Mouse (Mus musculus) heart, postnatal 0 days (tissue): ENCODE measurements at regions not wholly inside any gene's neighbourhood (a gene's known extent, or its start where the extent isn't known, plus 50 kb on each side); places are given as distances from the start of the nearest gene placed in this dataset.
A peak's percentile ranks its signal among the peaks of the same experiment; 100 is the strongest.

Experiments
- ATAC-seq: fragments of 200-750 bp; cut with Nextera tagmentation; 2 replicates; pipeline ENCODE4 v1.8.0; 2017; ENCODE audit warnings: low read depth, moderate number of reproducible peaks, moderate library complexity; ENCODE audit not compliant: insufficient read depth
- DNase-seq: peaks from one replicate; pipeline ENCODE4 v3.0.0-alpha.2; 2016; ENCODE audit warnings: low spot score
- H3K27ac ChIP-seq: fragments of 300-500 bp; sonication (generic); 2 replicates; pipeline ENCODE4 v1.5.1; 2014; ENCODE audit warnings: low read depth, mild to moderate bottlenecking
- H3K27me3 ChIP-seq: fragments of 300-500 bp; sonication (generic); 2 replicates; pipeline ENCODE4 v1.6.1; 2014; ENCODE audit warnings: low read length, mixed read lengths; ENCODE audit not compliant: control insufficient read depth, insufficient read depth
- H3K36me3 ChIP-seq: fragments of 300-500 bp; sonication (generic); replicated peaks from 2 replicates; pipeline ENCODE4 v1.6.1; 2014; ENCODE audit warnings: low read length, mixed read lengths; ENCODE audit not compliant: control insufficient read depth, insufficient read depth
- H3K4me1 ChIP-seq: fragments of 300-500 bp; sonication (generic); 2 replicates; pipeline ENCODE4 v1.6.1; 2014; ENCODE audit warnings: antibody characterized with exemption; ENCODE audit not compliant: control insufficient read depth, insufficient read depth
- H3K4me2 ChIP-seq: fragments of 300-500 bp; sonication (generic); 2 replicates; pipeline ENCODE4 v1.6.1; 2014; ENCODE audit warnings: low read depth, mild to moderate bottlenecking, low read length, moderate library complexity
- H3K4me3 ChIP-seq: fragments of 300-500 bp; sonication (generic); 2 replicates; pipeline ENCODE4 v1.5.1; 2014; ENCODE audit warnings: low read depth, low read length
- H3K9ac ChIP-seq: fragments of 300-500 bp; sonication (generic); replicated peaks from 2 replicates; pipeline ENCODE4 v1.6.1; 2014; ENCODE audit warnings: low read depth, low read length, mixed read lengths
- H3K9me3 ChIP-seq: fragments of 300-500 bp; sonication (generic); replicated peaks from 2 replicates; pipeline ENCODE4 v1.6.1; 2016; ENCODE audit warnings: low read length; ENCODE audit not compliant: control insufficient read depth
- CTCF ChIP-seq: IDR thresholded peaks from 2 replicates; pipeline ENCODE4 v1.5.1; 2016; ENCODE audit warnings: antibody characterized with exemption, control low read depth, low read depth
- EP300 ChIP-seq: IDR thresholded peaks from 2 replicates; pipeline ENCODE4 v1.6.1; 2016; ENCODE audit warnings: antibody characterized with exemption, low read depth
- WGBS: fragments of 180-500 bp; shearing (Covaris S2); extraction: QIAGEN DNeasy Blood & Tissue Kit; methylation state at CpG from one replicate; pipeline ENCODE4 v1.1.7; 2014; 5-methylcytosine and 5-hydroxymethylcytosine counted together

DNA sequence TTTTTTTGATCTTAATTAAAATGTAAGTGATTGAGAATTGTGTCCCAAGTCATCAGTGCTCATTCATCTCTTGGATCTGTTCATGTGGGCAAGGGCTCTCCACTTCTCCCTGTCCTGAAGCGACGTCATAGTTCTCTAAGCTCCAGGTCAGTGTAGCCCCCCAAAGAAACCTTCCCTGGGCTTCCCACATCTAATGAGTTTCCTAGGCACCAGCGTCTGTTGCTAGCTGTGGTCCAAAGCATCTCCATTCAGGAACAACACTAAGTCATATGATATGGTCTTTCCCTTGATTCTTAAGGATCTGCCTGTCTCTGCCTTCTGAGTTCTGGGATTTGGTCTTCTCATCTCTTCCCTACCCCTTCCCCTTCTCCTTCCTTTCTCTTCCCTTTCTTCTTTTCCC, 66.3 kb upstream of the Sox4 start:
- Histone ChIP-seq H3K4me2 (no peak overlapping the region), H3K9ac (no peak overlapping the region), H3K27me3 (no peaks in the 10 kb centered on the region), H3K36me3 (no peaks in the 10 kb centered on the region), H3K27ac (no peak overlapping the region), H3K4me3 (no peak overlapping the region), H3K4me1 (0 out of 2 replicates have a peak, but pooled peaks cover 3% of the 10 kb centered on the region), H3K9me3 (no peaks in the 10 kb centered on the region)
- WGBS = 95% methylated on average over 3 of the region's 3 CpGs
- no peak for DNase-seq
- no peak for TF ChIP-seq CTCF
- no peak for TF ChIP-seq EP300
- no peak for ATAC-seq

DNA sequence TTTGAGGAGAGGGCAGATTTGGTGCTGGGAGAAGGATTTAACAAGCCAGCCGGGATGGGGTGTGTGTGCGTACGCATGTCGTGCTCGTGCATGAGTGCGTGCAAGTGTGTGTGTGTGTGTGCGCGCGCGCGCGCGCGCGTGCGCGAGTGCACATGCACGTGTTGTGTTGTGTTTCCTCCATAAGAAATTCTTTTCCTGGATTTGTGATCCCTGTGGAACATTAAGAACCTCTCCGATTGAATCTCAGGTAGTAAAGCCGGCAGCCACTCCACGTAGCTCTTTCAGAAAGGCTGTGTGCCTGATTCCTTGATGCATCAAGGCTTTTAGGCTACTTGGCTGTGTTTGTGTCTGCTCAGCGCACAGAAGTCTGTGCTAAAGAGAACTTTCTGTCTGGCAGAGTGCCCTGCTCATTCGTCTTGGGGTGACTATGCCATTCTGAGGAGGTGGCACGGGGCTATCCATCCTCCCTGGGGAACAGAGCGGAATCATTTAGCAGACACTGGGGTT, 62.7 kb upstream of the Sox4 start:
- ATAC-seq (no peak), DNase-seq (no peak)
- Histone ChIP-seq H3K27me3 (no peaks in the 10 kb centered on the region), H3K27ac (no peak overlapping the region), H3K36me3 (no peaks in the 10 kb centered on the region), H3K4me3 (no peak overlapping the region), H3K4me2 (no peak overlapping the region), H3K9ac (no peak overlapping the region), H3K4me1 (0 out of 2 replicates have a peak, but pooled peaks cover 3% of the 10 kb centered on the region), H3K9me3 (no peaks in the 10 kb centered on the region)
- 89% methylated on average over 25 of the region's 25 CpGs for WGBS
- no peak for TF ChIP-seq CTCF
- no peak for TF ChIP-seq EP300

DNA sequence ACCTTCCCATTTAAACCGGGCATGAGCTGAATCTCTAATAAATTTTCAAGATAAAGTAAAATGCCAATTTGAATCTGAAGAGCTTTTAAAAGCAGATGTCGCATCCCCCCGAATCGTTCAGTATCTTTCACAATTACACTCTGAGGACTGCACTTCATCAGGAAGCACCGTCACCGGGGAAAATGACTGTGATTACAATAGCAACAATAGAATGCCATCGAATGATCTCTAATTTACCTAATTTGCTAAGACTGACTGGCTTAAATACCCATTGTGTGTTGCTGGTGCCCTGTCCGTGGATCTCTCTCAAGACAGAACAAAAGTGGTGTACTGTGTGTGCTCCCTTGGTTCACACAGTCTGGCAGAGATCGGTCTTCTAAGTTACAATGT, 62.1 kb upstream of the Sox4 start:
- Histone ChIP-seq H3K4me1 (0 out of 2 replicates have a peak, but pooled peaks cover 3% of the 10 kb centered on the region), H3K4me2 (no peak overlapping the region), H3K27me3 (no peaks in the 10 kb centered on the region), H3K27ac (no peak overlapping the region), H3K36me3 (no peaks in the 10 kb centered on the region), H3K9me3 (no peaks in the 10 kb centered on the region), H3K9ac (no peak overlapping the region), H3K4me3 (no peak overlapping the region)
- no peak for TF ChIP-seq CTCF
- no peak for TF ChIP-seq EP300
- DNase-seq (no peak), ATAC-seq (no peak)
- 66% methylated on average over 9 of the region's 9 CpGs for WGBS

DNA sequence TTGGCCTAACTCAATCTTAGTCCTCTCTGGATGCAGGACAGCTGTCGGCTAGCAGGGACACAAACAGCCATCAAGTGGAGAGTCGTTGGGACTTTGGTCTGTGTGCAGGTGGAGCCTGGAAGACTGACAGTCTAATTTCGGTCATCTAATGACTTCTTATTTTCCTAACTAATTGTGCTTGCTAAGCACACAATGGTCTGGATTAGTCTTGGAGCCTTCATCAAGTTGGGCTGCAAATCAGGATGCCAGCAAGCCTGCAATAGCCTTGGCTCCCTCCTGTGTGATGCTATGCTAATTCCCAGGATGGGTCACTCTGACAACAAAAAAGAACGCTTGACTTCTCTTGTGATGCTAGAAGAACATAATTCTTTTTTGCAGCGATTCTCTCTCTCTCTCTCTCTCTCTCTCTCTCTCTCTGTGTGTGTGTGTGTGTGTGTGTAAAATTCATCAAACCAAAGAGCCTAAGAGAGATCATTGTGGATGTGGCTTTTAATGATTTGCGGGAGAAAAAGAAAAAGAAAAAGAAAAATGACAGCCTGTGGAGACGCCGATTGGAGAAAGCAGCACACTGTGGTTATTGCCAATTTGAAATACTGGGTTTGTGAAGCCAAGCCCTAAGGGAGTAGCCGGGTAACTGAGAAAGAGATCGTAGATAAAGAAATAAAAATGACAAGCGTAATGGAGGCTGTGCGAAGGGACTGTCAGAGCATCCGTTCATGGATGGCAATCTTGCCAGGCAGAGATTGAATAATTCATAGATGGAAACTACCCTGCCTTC, 61.5 kb upstream of the Sox4 start:
- no peak for ATAC-seq
- Histone ChIP-seq H3K36me3 (no peaks in the 10 kb centered on the region), H3K4me3 (no peak overlapping the region), H3K27ac (no peak overlapping the region), H3K4me2 (no peak overlapping the region), H3K27me3 (no peaks in the 10 kb centered on the region), H3K9me3 (no peaks in the 10 kb centered on the region), H3K4me1 (0 out of 2 replicates have a peak, but pooled peaks cover 3% of the 10 kb centered on the region), H3K9ac (no peak overlapping the region)
- no peak for TF ChIP-seq CTCF
- no peak for TF ChIP-seq EP300
- WGBS = 76% methylated on average over 13 of the region's 13 CpGs
- DNase-seq = no peak

DNA sequence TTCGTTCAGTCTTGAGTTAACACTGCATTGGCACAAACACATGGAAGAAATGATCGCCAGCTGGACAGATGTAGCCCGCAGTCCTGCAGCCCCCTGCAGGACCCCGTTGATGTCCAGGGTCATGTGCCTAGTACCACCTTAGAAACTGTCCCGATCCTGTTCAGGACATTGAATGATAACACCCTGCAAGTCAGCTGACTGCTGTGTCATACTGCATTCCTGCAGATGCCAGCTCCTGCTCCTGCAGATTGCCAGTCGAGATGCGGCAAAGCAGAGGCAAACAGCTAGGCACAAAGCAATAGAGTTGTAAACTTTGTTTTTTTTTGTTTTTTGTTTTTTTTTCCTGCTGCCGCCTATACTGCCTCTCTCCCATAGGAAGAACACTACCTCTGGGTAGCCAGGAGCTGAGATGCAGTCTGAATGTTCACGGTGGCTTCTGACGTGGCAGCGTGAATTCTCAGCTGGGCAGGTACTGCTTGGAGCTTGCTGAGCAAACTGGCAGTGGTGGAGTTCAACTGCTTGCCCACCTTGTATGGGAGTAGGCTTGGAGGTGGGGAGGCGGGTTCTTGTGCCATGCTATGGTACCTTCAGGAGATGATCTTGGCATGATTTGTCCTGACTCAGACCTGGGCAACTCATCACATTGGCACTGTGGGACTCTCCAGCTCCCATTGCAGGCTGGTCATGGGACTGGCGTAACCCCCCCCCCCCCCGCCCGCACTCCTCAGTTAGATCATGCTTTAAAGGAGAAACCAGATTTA, 60.7 kb upstream of the Sox4 start:
- H3K4me2 ChIP-seq = peak overlapping the region; percentile 34; the same call in 1 of the 2 replicates
- no peak overlapping the region for H3K9ac ChIP-seq
- ATAC-seq = no peak
- H3K9me3 ChIP-seq = no peaks in the 10 kb centered on the region
- H3K4me3 ChIP-seq = peak overlapping the region; percentile 7; the same call in 1 of the 2 replicates
- no peaks in the 10 kb centered on the region for H3K36me3 ChIP-seq
- WGBS = 67% methylated on average over 15 of the region's 15 CpGs
- DNase-seq = no peak
- 0 out of 2 replicates have a peak, but pooled peaks cover 2% of the 10 kb centered on the region for H3K4me1 ChIP-seq
- H3K27ac ChIP-seq = no peak overlapping the region
- no peaks in the 10 kb centered on the region for H3K27me3 ChIP-seq
- TF ChIP-seq EP300 = no peak
- no peak for TF ChIP-seq CTCF
